Mouse (Mus musculus) lung, embryonic 16.5 days (tissue): ENCODE results near the gene Nfkbid. TPM values are rescaled to one million over a fixed set of nuclear protein-coding genes. Genes with fewer than 3 reads are reported as not detected.

Experiments used
- ATAC-seq: fragments of 200-750 bp; cut with Nextera tagmentation; 2 replicates; pipeline ENCODE4 v1.8.0; 2017; ENCODE audit warnings: low read depth, mild to moderate bottlenecking, moderate library complexity
- H3K27ac ChIP-seq: fragments of 300-500 bp; sonication (generic); 2 replicates; pipeline ENCODE4 v1.5.1; 2014; ENCODE audit warnings: mild to moderate bottlenecking, control low read depth, low read length
- H3K27me3 ChIP-seq: fragments of 300-500 bp; sonication (generic); 2 replicates; pipeline ENCODE4 v1.6.1; 2014; ENCODE audit warnings: low read depth, low read length, mixed read lengths; ENCODE audit not compliant: control insufficient read depth, insufficient read depth
- H3K36me3 ChIP-seq: fragments of 300-500 bp; sonication (generic); 2 replicates; pipeline ENCODE4 v1.6.1; 2014; ENCODE audit warnings: low read length; ENCODE audit not compliant: control insufficient read depth, insufficient read depth
- H3K4me1 ChIP-seq: fragments of 300-500 bp; sonication (generic); replicated peaks from 2 replicates; pipeline ENCODE4 v1.6.1; 2014; ENCODE audit warnings: low read length, mixed read lengths; ENCODE audit not compliant: control insufficient read depth, insufficient read depth
- H3K4me2 ChIP-seq: fragments of 300-500 bp; sonication (generic); 2 replicates; pipeline ENCODE4 v1.6.1; 2014; ENCODE audit warnings: low read depth, low read length, control low read depth
- H3K4me3 ChIP-seq: fragments of 300-500 bp; sonication (generic); 2 replicates; pipeline ENCODE4 v1.5.1; 2014; ENCODE audit warnings: mild to moderate bottlenecking, low read length, control low read depth
- H3K9ac ChIP-seq: fragments of 300-500 bp; sonication (generic); 2 replicates; pipeline ENCODE4 v1.6.1; 2014; ENCODE audit warnings: low read length, control low read depth
- H3K9me3 ChIP-seq: fragments of 300-500 bp; sonication (generic); 2 replicates; pipeline ENCODE4 v1.6.1; 2016; ENCODE audit warnings: low read length; ENCODE audit not compliant: control insufficient read depth
- WGBS: fragments of 180-500 bp; shearing (Covaris S2); extraction: QIAGEN DNeasy Blood & Tissue Kit; methylation state at CpG from one replicate; pipeline ENCODE4 v1.1.7; 2014; 5-methylcytosine and 5-hydroxymethylcytosine counted together
- polyA plus RNA-seq: library from polyadenylated mRNA; unstranded; fragments of >200 nt; fragmentation: Nextera tagmentation; extraction: Ambion mirVana; gene quantifications from 2 replicates; pipeline ENCODE4 v1.2.1, GENCODE M21; 2015

The Nfkbid gene
- polyA plus RNA-seq, 1 experiment from 2014 or later: 2.0 TPM

DNA sequence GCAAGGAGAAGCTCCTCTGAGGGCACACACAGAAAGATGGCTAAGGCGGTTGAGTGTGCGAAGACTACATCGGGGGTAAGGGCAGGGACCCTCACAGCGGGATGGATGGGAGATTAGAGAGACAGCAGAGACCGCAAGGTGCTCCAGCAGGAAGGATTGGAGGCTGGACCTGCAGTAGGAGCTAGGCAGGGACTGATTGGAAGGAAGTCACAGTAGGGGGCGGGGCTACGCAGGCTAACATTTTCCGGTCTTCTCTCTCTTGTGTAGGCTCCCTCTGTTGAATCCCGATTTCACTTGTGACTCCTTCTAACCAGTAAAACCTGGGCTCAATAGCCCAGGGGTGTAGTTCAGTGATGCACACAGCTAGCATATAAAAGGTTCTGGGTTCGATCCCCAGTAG, 15.3 kb downstream of the Nfkbid start:
- no peak overlapping the region for H3K9ac ChIP-seq
- H3K4me2 ChIP-seq: no peak overlapping the region
- ATAC-seq: no peak
- no peaks in the 10 kb centered on the region for H3K4me1 ChIP-seq
- no peaks in the 10 kb centered on the region for H3K36me3 ChIP-seq
- no peak overlapping the region for H3K4me3 ChIP-seq
- no peaks in the 10 kb centered on the region for H3K27me3 ChIP-seq
- H3K27ac ChIP-seq: no peak overlapping the region
- 16% methylated on average over 10 of the region's 10 CpGs for WGBS
- no peaks in the 10 kb centered on the region for H3K9me3 ChIP-seq

DNA sequence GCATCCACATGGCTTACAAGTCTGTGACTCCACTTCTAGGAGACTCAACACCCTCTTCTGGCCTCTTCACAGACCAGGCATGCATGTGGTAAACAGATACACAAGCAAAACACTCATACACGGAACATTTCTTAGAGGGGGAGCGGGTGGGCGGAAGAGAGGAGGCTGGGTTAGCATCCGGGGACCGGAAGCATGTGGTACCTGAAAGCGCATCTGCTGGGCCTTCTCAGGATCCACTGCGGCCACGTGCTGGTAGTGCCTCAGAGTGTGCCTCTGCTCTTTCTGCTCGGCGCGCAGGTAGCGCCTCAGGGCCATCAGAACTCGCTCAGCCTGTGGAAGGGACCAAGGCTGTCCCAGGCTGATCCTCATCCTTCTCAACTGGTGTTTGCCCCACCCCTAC, 18.2 kb downstream of the Nfkbid start:
- Histone ChIP-seq H3K4me2 (no peak overlapping the region), H3K27me3 (0 out of 2 replicates have a peak, but pooled peaks cover 2% of the 10 kb centered on the region), H3K4me1 (peaks cover 8% of the 10 kb centered on the region), H3K27ac (no peak overlapping the region), H3K9ac (no peak overlapping the region), H3K4me3 (no peak overlapping the region), H3K9me3 (no peaks in the 10 kb centered on the region), H3K36me3 (no peaks in the 10 kb centered on the region)
- ATAC-seq: no peak
- WGBS: 78% methylated on average over 13 of the region's 13 CpGs

GRCm38 (mm10) chr7:30440697-30441096, 19.2 kb downstream of the Nfkbid start:
- Histone ChIP-seq H3K36me3 (no peaks in the 10 kb centered on the region), H3K27me3 (0 out of 2 replicates have a peak, but pooled peaks cover 6% of the 10 kb centered on the region), H3K4me3 (no peak overlapping the region), H3K9ac (no peak overlapping the region), H3K27ac (no peak overlapping the region), H3K9me3 (no peaks in the 10 kb centered on the region), H3K4me1 (peaks cover 14% of the 10 kb centered on the region), H3K4me2 (no peak overlapping the region)
- 17% methylated on average over 4 of the region's 5 CpGs for WGBS
- no peak for ATAC-seq

- no peak overlapping the region for H3K27ac ChIP-seq
- H3K9ac ChIP-seq: no peak overlapping the region
- H3K4me2 ChIP-seq: 0 out of 2 replicates have a peak overlapping the region, but pooled peaks have one; percentile 92
- peaks cover 15% of the 10 kb centered on the region for H3K4me1 ChIP-seq
- 17% methylated on average over 9 of the region's 9 CpGs for WGBS
- H3K4me3 ChIP-seq: no peak overlapping the region
- ATAC-seq: no peak
- 0 out of 2 replicates have a peak, but pooled peaks cover 9% of the 10 kb centered on the region for H3K27me3 ChIP-seq
- peaks cover 4% of the 10 kb centered on the region; the same call in 1 of the 2 replicates for H3K9me3 ChIP-seq
- no peaks in the 10 kb centered on the region for H3K36me3 ChIP-seq
Measured at GRCm38 (mm10) chr7:30443696-30444095, 22.2 kb downstream of the Nfkbid start.

GRCm38 (mm10) chr7:30444154-30444970, 22.8 kb downstream of the Nfkbid start:
- Histone ChIP-seq H3K4me1 (peaks cover 15% of the 10 kb centered on the region), H3K27ac (no peak overlapping the region), H3K9ac (peak overlapping the region; percentile 69), H3K4me3 (peak overlapping the region; percentile 70), H3K9me3 (peaks cover 4% of the 10 kb centered on the region; the same call in 1 of the 2 replicates), H3K27me3 (0 out of 2 replicates have a peak, but pooled peaks cover 9% of the 10 kb centered on the region), H3K4me2 (peak overlapping the region; percentile 92), H3K36me3 (no peaks in the 10 kb centered on the region)
- WGBS: under 1% methylated on average over 37 of the region's 38 CpGs
- ATAC-seq: peak; percentile 27

- H3K4me1 ChIP-seq: peaks cover 15% of the 10 kb centered on the region
- no peak within 1 kb of the TSS for H3K27ac ChIP-seq
- 0 out of 2 replicates have a peak, but pooled peaks cover 9% of the 10 kb centered on the region for H3K27me3 ChIP-seq
- WGBS: under 1% methylated on average over 49 of the region's 72 CpGs
- H3K4me2 ChIP-seq: peak within 1 kb of the TSS; percentile 92
- H3K9me3 ChIP-seq: peaks cover 4% of the 10 kb centered on the region; the same call in 1 of the 2 replicates
- H3K9ac ChIP-seq: peak within 1 kb of the TSS; percentile 69
- peak; percentile 85 for ATAC-seq
- H3K36me3 ChIP-seq: no peaks in the 10 kb centered on the region
- H3K4me3 ChIP-seq: peak within 1 kb of the TSS; percentile 70
Measured at GRCm38 (mm10) chr7:30444971-30445751, 23.6 kb downstream of the Nfkbid start, which contains the start of gene Aplp1. TSS of gene Aplp1 (minus strand) at chr7:30445535.

GRCm38 (mm10) chr7:30450241-30450640, 28.7 kb downstream of the Nfkbid start:
- no peaks in the 10 kb centered on the region for H3K36me3 ChIP-seq
- H3K27ac ChIP-seq: no peak overlapping the region
- H3K4me2 ChIP-seq: no peak overlapping the region
- peaks cover 3% of the 10 kb centered on the region; the same call in 1 of the 2 replicates for H3K4me1 ChIP-seq
- H3K4me3 ChIP-seq: no peak overlapping the region
- peaks cover 4% of the 10 kb centered on the region; the same call in 1 of the 2 replicates for H3K9me3 ChIP-seq
- no peak overlapping the region for H3K9ac ChIP-seq
- H3K27me3 ChIP-seq: peaks cover 35% of the 10 kb centered on the region
- ATAC-seq: no peak
- WGBS: 57% methylated on average over 7 of the region's 7 CpGs

DNA sequence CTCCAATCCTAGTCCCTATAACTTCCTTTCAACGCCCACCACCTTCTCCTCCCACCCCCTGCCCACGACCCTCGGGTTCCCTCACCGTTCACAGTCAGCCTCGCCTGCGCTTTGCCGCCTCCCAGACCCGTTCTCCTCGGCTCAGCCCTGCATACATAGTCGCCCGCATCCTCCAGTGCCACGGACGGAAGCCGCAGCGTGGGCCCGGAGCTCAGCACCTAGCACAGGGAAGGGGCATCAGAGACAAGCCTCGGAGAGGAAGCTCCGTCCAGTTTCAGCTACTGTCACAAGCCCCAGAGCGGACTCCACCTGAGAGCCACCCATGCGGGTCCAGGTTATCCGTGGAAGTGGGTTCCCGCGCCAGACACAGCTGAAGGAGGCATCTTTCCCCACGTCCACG, 31.8 kb downstream of the Nfkbid start:
- H3K27ac ChIP-seq: no peak overlapping the region
- H3K9ac ChIP-seq: no peak overlapping the region
- ATAC-seq: no peak
- H3K9me3 ChIP-seq: no peaks in the 10 kb centered on the region
- H3K36me3 ChIP-seq: no peaks in the 10 kb centered on the region
- H3K4me2 ChIP-seq: no peak overlapping the region
- H3K4me1 ChIP-seq: no peaks in the 10 kb centered on the region; the same call in 1 of the 2 replicates
- WGBS: 17% methylated on average over 25 of the region's 25 CpGs
- peaks cover 60% of the 10 kb centered on the region for H3K27me3 ChIP-seq
- no peak overlapping the region for H3K4me3 ChIP-seq

- Histone ChIP-seq H3K9me3 (no peaks in the 10 kb centered on the region), H3K4me1 (no peaks in the 10 kb centered on the region; the same call in 1 of the 2 replicates), H3K27me3 (peaks cover 65% of the 10 kb centered on the region), H3K4me2 (no peak overlapping the region), H3K4me3 (no peak overlapping the region), H3K36me3 (no peaks in the 10 kb centered on the region), H3K9ac (no peak overlapping the region), H3K27ac (no peak overlapping the region)
- peak; percentile 47; the same call in 1 of the 2 replicates for ATAC-seq
- WGBS: 2% methylated on average over 25 of the region's 25 CpGs
Measured at GRCm38 (mm10) chr7:30453766-30454165, 32.2 kb downstream of the Nfkbid start.
